Mouse (Mus musculus) bone marrow, adult 2 months (tissue): ENCODE results near the gene Dner.

ENCODE experiments used
- CTCF ChIP-seq: fragments of 200-500 bp; IDR thresholded peaks from 2 replicates; pipeline ENCODE4 v1.5.1; 2011; ENCODE audit warnings: low read length, control low read depth; ENCODE audit not compliant: control insufficient read depth, insufficient read depth
- POLR2A ChIP-seq: fragments of 200-500 bp; IDR thresholded peaks from 2 replicates; pipeline ENCODE4 v1.6.1; 2011; ENCODE audit warnings: low read depth, mild to moderate bottlenecking, control low read depth, low read length, borderline replicate concordance; ENCODE audit not compliant: control insufficient read depth

DNA sequence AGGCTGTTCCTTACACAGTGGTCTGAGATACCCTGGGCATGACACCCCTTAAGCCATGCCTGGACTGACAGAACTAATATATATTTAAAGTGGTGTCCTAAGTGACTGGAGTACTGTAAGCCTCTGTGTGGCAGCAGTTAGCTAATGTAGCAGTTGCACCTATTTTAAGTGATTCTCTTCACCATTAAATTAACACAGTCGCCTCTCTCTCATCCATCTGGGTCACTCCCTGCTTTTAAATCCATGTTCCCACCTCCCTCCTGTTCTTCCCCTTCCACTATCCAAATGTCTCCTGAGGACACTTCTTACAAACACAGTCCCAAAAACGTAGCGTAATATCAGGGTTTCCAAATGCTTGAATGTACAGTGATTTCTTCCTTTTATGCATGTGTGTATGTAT, 281.6 kb downstream of the Dner start:
- TF ChIP-seq POLR2A (no peak), CTCF (no peak)
